Mouse (Mus musculus): ENCODE results near the gene Prr5l. TPM values are rescaled to one million over a fixed set of nuclear protein-coding genes. Genes with fewer than 3 reads are reported as not detected.
"Not testable (repeated sequence)": the region's sequence is repeated elsewhere in the genome, so short reads cannot be mapped to it uniquely, and the experiment has no call there.

Gene Prr5l
- polyA plus RNA-seq, 1 experiment from 2014 or later, result 22.8 TPM

- H3K27ac ChIP-seq (replicated peaks), result 0 out of 2 replicates have a peak overlapping the region, but pooled peaks have one; percentile 2
- 90% methylated on average over 7 of the region's 7 CpGs for WGBS
- no peaks in the 10 kb centered on the region for H3K27me3 ChIP-seq (replicated peaks; ENCODE audit: low read depth, poor library complexity, severe bottlenecking)
- no peak for DNase-seq (ENCODE audit: low spot score)
- peaks cover 15% of the 10 kb centered on the region for H3K4me1 ChIP-seq
- no peaks in the 10 kb centered on the region for H3K9me3 ChIP-seq
- H3K4me3 ChIP-seq, result no peak overlapping the region
- H3K36me3 ChIP-seq (replicated peaks), result peaks cover 32% of the 10 kb centered on the region
These were observed 136.3 kb downstream of the Prr5l start for GRCm38 (mm10) chr2:101746537-101746936.

- H3K27ac ChIP-seq (replicated peaks); H3K9me3 ChIP-seq; H3K27me3 ChIP-seq (replicated peaks; ENCODE audit: low read depth, poor library complexity, severe bottlenecking); H3K4me3 ChIP-seq; DNase-seq (ENCODE audit: low spot score): not testable (repeated sequence)
- WGBS, result 81% methylated on average over 2 of the region's 2 CpGs
- Histone ChIP-seq H3K36me3 (replicated peaks) (peaks cover 32% of the 10 kb centered on the region), H3K4me1 (peaks cover 10% of the 10 kb centered on the region)
These were observed 137.2 kb downstream of the Prr5l start for GRCm38 (mm10) chr2:101745656-101746055.

- no peak overlapping the region for H3K4me3 ChIP-seq
- WGBS, result 90% methylated on average over 7 of the region's 7 CpGs
- no peak for DNase-seq (ENCODE audit: low spot score)
- H3K27ac ChIP-seq (replicated peaks), result no peak overlapping the region
- no peaks in the 10 kb centered on the region for H3K9me3 ChIP-seq
- peaks cover 15% of the 10 kb centered on the region for H3K4me1 ChIP-seq
- peaks cover 38% of the 10 kb centered on the region; the same call in 1 of the 2 replicates for H3K36me3 ChIP-seq (replicated peaks)
- no peaks in the 10 kb centered on the region for H3K27me3 ChIP-seq (replicated peaks; ENCODE audit: low read depth, poor library complexity, severe bottlenecking)
These were observed 140.6 kb downstream of the Prr5l start for GRCm38 (mm10) chr2:101742072-101742860.

- H3K27ac ChIP-seq (replicated peaks), result no peak overlapping the region
- H3K36me3 ChIP-seq (replicated peaks), result peaks cover 36% of the 10 kb centered on the region; the same call in 1 of the 2 replicates
These were observed 141.2 kb downstream of the Prr5l start for GRCm38 (mm10) chr2:101741653-101742052.

GRCm38 (mm10) chr2:101739914-101740313, 142.9 kb downstream of the Prr5l start:
- DNase-seq (ENCODE audit: low spot score), result no peak
- peaks cover 15% of the 10 kb centered on the region for H3K4me1 ChIP-seq
- H3K27ac ChIP-seq (replicated peaks), result no peak overlapping the region; the same call in 1 of the 2 replicates
- WGBS, result 73% methylated on average over 5 of the region's 5 CpGs
- peaks cover 23% of the 10 kb centered on the region; the same call in 1 of the 2 replicates for H3K36me3 ChIP-seq (replicated peaks)
- H3K27me3 ChIP-seq (replicated peaks; ENCODE audit: low read depth, poor library complexity, severe bottlenecking), result no peaks in the 10 kb centered on the region
- no peak overlapping the region for H3K4me3 ChIP-seq
- H3K9me3 ChIP-seq, result no peaks in the 10 kb centered on the region

More at GRCm38 (mm10) chr2:101741653-101742052, 141.2 kb downstream of the Prr5l start:
- H3K4me1 ChIP-seq, result peaks cover 15% of the 10 kb centered on the region
- H3K4me3 ChIP-seq, result no peak overlapping the region
- DNase-seq (ENCODE audit: low spot score), result no peak
- 78% methylated on average over 8 of the region's 8 CpGs for WGBS
- H3K9me3 ChIP-seq, result no peaks in the 10 kb centered on the region
- no peaks in the 10 kb centered on the region for H3K27me3 ChIP-seq (replicated peaks; ENCODE audit: low read depth, poor library complexity, severe bottlenecking)

GRCm38 (mm10) chr2:101733564-101733963, 149.3 kb downstream of the Prr5l start:
- Histone ChIP-seq H3K27me3 (replicated peaks; ENCODE audit: low read depth, poor library complexity, severe bottlenecking) (no peaks in the 10 kb centered on the region), H3K4me1 (peaks cover 7% of the 10 kb centered on the region), H3K27ac (replicated peaks) (no peak overlapping the region), H3K36me3 (replicated peaks) (peaks cover 53% of the 10 kb centered on the region), H3K9me3 (no peaks in the 10 kb centered on the region), H3K4me3 (no peak overlapping the region)
- DNase-seq (ENCODE audit: low spot score), result no peak
- 91% methylated on average over 3 of the region's 3 CpGs for WGBS

DNA sequence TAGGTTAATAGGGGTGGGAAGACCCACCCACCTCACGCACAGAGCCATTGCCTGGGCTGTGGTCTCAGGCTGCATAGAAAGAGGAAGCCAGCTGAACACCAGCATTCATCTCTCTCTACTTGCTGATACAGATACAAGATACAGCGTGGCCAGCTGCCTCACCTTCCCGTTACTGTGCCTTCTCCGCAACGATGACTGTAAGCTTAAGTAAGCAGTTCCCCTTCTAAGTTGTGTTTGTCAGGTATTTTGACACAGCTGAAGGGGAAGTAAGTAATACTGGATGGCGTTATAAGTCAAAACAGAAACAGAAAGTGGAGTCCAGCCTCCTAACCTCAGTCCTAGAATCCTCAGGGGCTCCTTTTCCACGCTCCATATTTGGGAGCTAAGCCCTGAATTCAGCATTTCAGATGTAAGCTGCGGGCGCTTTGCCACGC, 150.0 kb downstream of the Prr5l start:
- no peak for DNase-seq (ENCODE audit: low spot score)
- H3K27me3 ChIP-seq (replicated peaks; ENCODE audit: low read depth, poor library complexity, severe bottlenecking), result no peaks in the 10 kb centered on the region
- H3K9me3 ChIP-seq, result no peaks in the 10 kb centered on the region
- H3K4me1 ChIP-seq, result peaks cover 9% of the 10 kb centered on the region
- no peak overlapping the region for H3K4me3 ChIP-seq
- H3K27ac ChIP-seq (replicated peaks), result no peak overlapping the region
- 93% methylated on average over 10 of the region's 10 CpGs for WGBS
- H3K36me3 ChIP-seq (replicated peaks), result peaks cover 58% of the 10 kb centered on the region

- no peaks in the 10 kb centered on the region for H3K9me3 ChIP-seq
- H3K36me3 ChIP-seq (replicated peaks), result peaks cover 59% of the 10 kb centered on the region
- no peak overlapping the region for H3K27ac ChIP-seq (replicated peaks)
- no peaks in the 10 kb centered on the region for H3K27me3 ChIP-seq (replicated peaks; ENCODE audit: low read depth, poor library complexity, severe bottlenecking)
- H3K4me1 ChIP-seq, result peaks cover 17% of the 10 kb centered on the region
- no peak for DNase-seq (ENCODE audit: low spot score)
- H3K4me3 ChIP-seq, result no peak overlapping the region
These were observed 151.9 kb downstream of the Prr5l start for GRCm38 (mm10) chr2:101730972-101731371.

GRCm38 (mm10) chr2:101729472-101729871, 153.4 kb downstream of the Prr5l start:
- no peak for DNase-seq (ENCODE audit: low spot score)
- WGBS, result 83% methylated on average over 1 of the region's 1 CpGs
- H3K36me3 ChIP-seq (replicated peaks), result peaks cover 58% of the 10 kb centered on the region
- no peak overlapping the region for H3K4me3 ChIP-seq
- H3K27ac ChIP-seq (replicated peaks), result no peak overlapping the region
- no peaks in the 10 kb centered on the region for H3K9me3 ChIP-seq
- peaks cover 17% of the 10 kb centered on the region for H3K4me1 ChIP-seq
- H3K27me3 ChIP-seq (replicated peaks; ENCODE audit: low read depth, poor library complexity, severe bottlenecking), result no peaks in the 10 kb centered on the region

- no peaks in the 10 kb centered on the region for H3K9me3 ChIP-seq
- DNase-seq (ENCODE audit: low spot score), result no peak
- H3K27ac ChIP-seq (replicated peaks), result peak overlapping the region; percentile 32; the same call in 1 of the 2 replicates
- peaks cover 41% of the 10 kb centered on the region for H3K36me3 ChIP-seq (replicated peaks)
- H3K27me3 ChIP-seq (replicated peaks; ENCODE audit: low read depth, poor library complexity, severe bottlenecking), result no peaks in the 10 kb centered on the region
- H3K4me1 ChIP-seq, result peaks cover 31% of the 10 kb centered on the region
- H3K4me3 ChIP-seq, result no peak overlapping the region
These were observed 155.0 kb downstream of the Prr5l start for GRCm38 (mm10) chr2:101727787-101728186.

GRCm38 (mm10) chr2:101723333-101723881, 159.4 kb downstream of the Prr5l start:
- DNase-seq (ENCODE audit: low spot score), result no peak
- Histone ChIP-seq H3K27me3 (replicated peaks; ENCODE audit: low read depth, poor library complexity, severe bottlenecking) (no peaks in the 10 kb centered on the region), H3K4me3 (no peak overlapping the region), H3K4me1 (peaks cover 35% of the 10 kb centered on the region), H3K36me3 (replicated peaks) (peaks cover 23% of the 10 kb centered on the region), H3K9me3 (no peaks in the 10 kb centered on the region), H3K27ac (replicated peaks) (peak overlapping the region; percentile 83)
- whole genome bisulfite sequencing, result 63% methylated on average over 10 of the region's 10 CpGs

DNA sequence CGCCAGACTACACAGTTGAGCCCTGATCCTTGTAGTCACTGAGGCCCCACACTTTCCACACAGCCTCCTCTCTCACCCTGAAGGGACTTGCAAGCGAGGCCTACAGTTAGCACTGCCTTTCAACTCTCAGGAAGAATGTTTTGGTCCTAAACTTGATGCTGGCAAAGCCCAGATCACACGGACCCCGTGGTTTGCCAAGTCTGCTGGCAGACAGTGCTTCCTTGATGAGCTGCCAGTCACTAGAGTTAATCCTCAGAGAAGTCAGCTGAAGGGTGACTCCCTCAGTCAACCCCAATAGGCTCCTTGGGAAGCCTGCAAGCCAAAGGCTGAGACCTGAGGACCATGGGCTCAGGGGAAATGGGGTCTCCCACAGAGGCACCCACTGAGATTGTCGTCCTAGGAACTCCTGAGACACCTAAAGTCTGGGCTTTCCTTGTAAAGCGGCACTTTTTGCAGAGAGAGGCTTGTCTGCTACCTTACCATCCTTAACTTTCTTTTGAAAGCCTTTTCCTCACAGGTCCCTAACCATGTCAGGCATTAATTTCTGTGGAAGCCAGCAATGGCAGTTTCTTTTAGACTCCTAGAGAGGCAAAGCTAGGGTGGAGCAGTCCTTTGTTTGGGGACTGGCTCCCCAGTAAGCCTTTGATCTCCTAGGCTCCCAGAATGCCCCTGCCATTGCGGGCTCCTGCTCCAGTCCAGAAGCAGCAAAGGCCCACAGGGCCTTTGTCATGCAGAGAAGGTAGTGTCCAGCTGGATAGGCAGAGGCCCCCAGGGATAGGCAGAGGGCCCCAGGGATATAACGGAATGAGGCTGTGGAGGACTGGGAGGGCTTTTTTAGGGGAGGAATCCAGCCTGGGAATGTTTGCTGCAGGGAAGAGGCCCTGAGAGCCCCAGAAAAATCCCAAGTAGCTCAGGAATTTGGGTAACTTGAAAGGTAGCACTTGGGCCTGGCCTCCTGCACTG, 160.2 kb downstream of the Prr5l start:
- Histone ChIP-seq H3K4me1 (peaks cover 32% of the 10 kb centered on the region), H3K27me3 (replicated peaks; ENCODE audit: low read depth, poor library complexity, severe bottlenecking) (no peaks in the 10 kb centered on the region), H3K4me3 (no peak overlapping the region), H3K27ac (replicated peaks) (peak overlapping the region; percentile 83), H3K9me3 (no peaks in the 10 kb centered on the region), H3K36me3 (replicated peaks) (peaks cover 18% of the 10 kb centered on the region)
- peak; percentile 65 for DNase-seq (ENCODE audit: low spot score)
- WGBS, result 32% methylated on average over 8 of the region's 8 CpGs

All from embryonic facial prominence, embryonic 10.5 days (tissue).